Mouse (Mus musculus): Measurements from ENCODE around the gene Rps16. TPM values are rescaled to one million over a fixed set of nuclear protein-coding genes. Genes with fewer than 3 reads are reported as not detected.

Rps16 gene
- total and polyA plus RNA-seq, 3 experiments = 905 to 2,248 (median 1,212) TPM

GRCm38 (mm10) chr7:28374647-28375046 is 24.2 kb downstream of the Rps16 start:
- Histone ChIP-seq H3K4me3 (ENCODE audit: low read depth, low read length) (no peak overlapping the region; the same call in 1 of the 2 replicates), H3K36me3 (replicated peaks) (peaks cover 24% of the 10 kb centered on the region), H3K4me1 (ENCODE audit: insufficient read depth, low read depth, low read length) (peaks cover 80% of the 10 kb centered on the region), H3K9me3 (replicated peaks) (no peaks in the 10 kb centered on the region), H3K27me3 (ENCODE audit: insufficient read depth, low read length) (peaks cover 10% of the 10 kb centered on the region; the same call in 1 of the 2 replicates)
- no peak for ATAC-seq (ENCODE audit: extremely low read depth, insufficient number of reproducible peaks, low FRiP score, poor library complexity, severe bottlenecking)
- TF ChIP-seq TAL1 (conservative IDR thresholded peaks at IDR 0.05; ENCODE audit: low read depth, low read length) = no peak
- TF ChIP-seq GATA1 (IDR thresholded peaks at IDR 0.05; ENCODE audit: borderline replicate concordance, low read length) = no peak
- TF ChIP-seq CTCF (IDR thresholded peaks at IDR 0.05; ENCODE audit: low read depth, low read length) = no peak
- no peak for TF ChIP-seq GATA2 (IDR thresholded peaks at IDR 0.05; ENCODE audit: borderline replicate concordance, low read depth, low read length)
- TF ChIP-seq POLR2AphosphoS5 (IDR thresholded peaks at IDR 0.05; ENCODE audit: insufficient replicate concordance, low read depth, low read length) = no peak
- DNase-seq (ENCODE audit: low spot score) = no peak

DNA sequence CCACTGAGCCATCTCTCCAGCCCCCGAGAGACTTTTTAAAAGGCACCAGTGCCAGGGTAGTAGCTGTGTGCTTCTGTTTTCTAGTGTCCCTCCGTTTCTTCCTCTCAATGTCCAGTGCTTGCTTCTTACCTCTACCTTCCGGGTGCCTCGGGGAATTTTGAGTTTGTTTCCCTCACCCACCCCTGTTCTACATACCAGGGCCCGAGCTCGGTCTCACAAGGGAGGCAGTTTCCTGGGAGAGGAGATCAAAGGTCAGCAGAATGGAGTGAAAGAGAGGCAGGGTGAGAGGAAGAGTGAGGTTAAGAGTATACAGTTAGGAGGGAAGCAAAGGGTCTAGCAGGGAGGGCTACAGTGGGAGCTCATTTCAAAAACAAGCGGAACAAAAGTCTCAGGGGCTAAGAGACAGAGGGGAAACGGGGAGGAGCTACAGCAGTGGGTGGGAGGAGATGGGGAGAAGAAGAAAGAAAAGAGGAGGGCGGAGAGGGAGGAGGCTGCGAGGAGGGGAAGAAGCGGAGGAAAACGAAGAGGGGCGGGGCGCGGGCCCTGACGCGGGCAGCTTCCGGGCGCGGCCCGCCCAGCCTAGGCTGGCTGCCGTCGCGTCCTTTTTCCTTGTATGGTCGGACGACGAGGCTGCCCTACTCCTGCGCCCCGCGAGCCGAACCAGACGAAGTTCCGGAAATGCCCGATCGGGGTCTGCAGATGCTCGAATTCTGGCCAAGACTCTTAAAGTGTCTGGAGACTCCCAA is 24.9 kb downstream of the Rps16 start:
- ATAC-seq (ENCODE audit: extremely low read depth, insufficient number of reproducible peaks, low FRiP score, poor library complexity, severe bottlenecking) = peak; percentile 56
- Histone ChIP-seq H3K27me3 (ENCODE audit: insufficient read depth, low read length) (peaks cover 3% of the 10 kb centered on the region; the same call in 1 of the 2 replicates), H3K4me1 (ENCODE audit: insufficient read depth, low read depth, low read length) (peaks cover 81% of the 10 kb centered on the region), H3K9me3 (replicated peaks) (no peaks in the 10 kb centered on the region), H3K4me3 (ENCODE audit: low read depth, low read length) (peak overlapping the region; percentile 68), H3K36me3 (replicated peaks) (peaks cover 20% of the 10 kb centered on the region)
- DNase-seq (ENCODE audit: low spot score) = peak; percentile 72
- no peak for TF ChIP-seq CTCF (IDR thresholded peaks at IDR 0.05; ENCODE audit: low read depth, low read length)
- no peak for TF ChIP-seq POLR2AphosphoS5 (IDR thresholded peaks at IDR 0.05; ENCODE audit: insufficient replicate concordance, low read depth, low read length)
- no peak for TF ChIP-seq TAL1 (conservative IDR thresholded peaks at IDR 0.05; ENCODE audit: low read depth, low read length)
- TF ChIP-seq GATA1 (IDR thresholded peaks at IDR 0.05; ENCODE audit: borderline replicate concordance, low read length) = no peak
- TF ChIP-seq GATA2 (IDR thresholded peaks at IDR 0.05; ENCODE audit: borderline replicate concordance, low read depth, low read length) = no peak

- DNase-seq (ENCODE audit: low spot score) = peak; percentile 46
- Histone ChIP-seq H3K9me3 (replicated peaks) (no peaks in the 10 kb centered on the region), H3K4me3 (ENCODE audit: low read depth, low read length) (peak overlapping the region; percentile 68), H3K4me1 (ENCODE audit: insufficient read depth, low read depth, low read length) (peaks cover 80% of the 10 kb centered on the region), H3K27me3 (ENCODE audit: insufficient read depth, low read length) (no peaks in the 10 kb centered on the region), H3K36me3 (replicated peaks) (peaks cover 20% of the 10 kb centered on the region)
- no peak for ATAC-seq (ENCODE audit: extremely low read depth, insufficient number of reproducible peaks, low FRiP score, poor library complexity, severe bottlenecking)
- TF ChIP-seq CTCF (IDR thresholded peaks at IDR 0.05; ENCODE audit: low read depth, low read length) (no peak), GATA1 (IDR thresholded peaks at IDR 0.05; ENCODE audit: borderline replicate concordance, low read length) (no peak), POLR2AphosphoS5 (IDR thresholded peaks at IDR 0.05; ENCODE audit: insufficient replicate concordance, low read depth, low read length) (no peak), GATA2 (IDR thresholded peaks at IDR 0.05; ENCODE audit: borderline replicate concordance, low read depth, low read length) (no peak), TAL1 (conservative IDR thresholded peaks at IDR 0.05; ENCODE audit: low read depth, low read length) (no peak)
Measured at GRCm38 (mm10) chr7:28376011-28376771, 25.7 kb downstream of the Rps16 start.

- H3K4me3 ChIP-seq (ENCODE audit: low read depth, low read length) = peak overlapping the region; percentile 83
- no peaks in the 10 kb centered on the region for H3K27me3 ChIP-seq (ENCODE audit: insufficient read depth, low read length)
- no peaks in the 10 kb centered on the region for H3K9me3 ChIP-seq (replicated peaks)
- no peak for TF ChIP-seq CTCF (IDR thresholded peaks at IDR 0.05; ENCODE audit: low read depth, low read length)
- no peak for TF ChIP-seq TAL1 (conservative IDR thresholded peaks at IDR 0.05; ENCODE audit: low read depth, low read length)
- TF ChIP-seq POLR2AphosphoS5 (IDR thresholded peaks at IDR 0.05; ENCODE audit: insufficient replicate concordance, low read depth, low read length) = no peak
- TF ChIP-seq GATA1 (IDR thresholded peaks at IDR 0.05; ENCODE audit: borderline replicate concordance, low read length) = no peak
- no peak for TF ChIP-seq GATA2 (IDR thresholded peaks at IDR 0.05; ENCODE audit: borderline replicate concordance, low read depth, low read length)
- H3K4me1 ChIP-seq (ENCODE audit: insufficient read depth, low read depth, low read length) = peaks cover 83% of the 10 kb centered on the region
- peaks cover 20% of the 10 kb centered on the region for H3K36me3 ChIP-seq (replicated peaks)
- no peak for DNase-seq (ENCODE audit: low spot score)
- no peak for ATAC-seq (ENCODE audit: extremely low read depth, insufficient number of reproducible peaks, low FRiP score, poor library complexity, severe bottlenecking)
Measured at GRCm38 (mm10) chr7:28377190-28378065, 27.0 kb downstream of the Rps16 start.

GRCm38 (mm10) chr7:28378066-28378690 is 27.7 kb downstream of the Rps16 start:
- ATAC-seq (ENCODE audit: extremely low read depth, insufficient number of reproducible peaks, low FRiP score, poor library complexity, severe bottlenecking) (no peak), DNase-seq (ENCODE audit: low spot score) (no peak)
- H3K36me3 ChIP-seq (replicated peaks) = peaks cover 20% of the 10 kb centered on the region
- no peaks in the 10 kb centered on the region for H3K9me3 ChIP-seq (replicated peaks)
- peaks cover 90% of the 10 kb centered on the region for H3K4me1 ChIP-seq (ENCODE audit: insufficient read depth, low read depth, low read length)
- H3K27me3 ChIP-seq (ENCODE audit: insufficient read depth, low read length) = no peaks in the 10 kb centered on the region
- H3K4me3 ChIP-seq (ENCODE audit: low read depth, low read length) = peak overlapping the region; percentile 83
- TF ChIP-seq POLR2AphosphoS5 (IDR thresholded peaks at IDR 0.05; ENCODE audit: insufficient replicate concordance, low read depth, low read length) (no peak), TAL1 (conservative IDR thresholded peaks at IDR 0.05; ENCODE audit: low read depth, low read length) (no peak), GATA1 (IDR thresholded peaks at IDR 0.05; ENCODE audit: borderline replicate concordance, low read length) (no peak), GATA2 (IDR thresholded peaks at IDR 0.05; ENCODE audit: borderline replicate concordance, low read depth, low read length) (no peak), CTCF (IDR thresholded peaks at IDR 0.05; ENCODE audit: low read depth, low read length) (no peak)

All from G1E (cell line).